Mouse (Mus musculus): ENCODE measurements around the gene Tifa. TPM values are rescaled to one million over a fixed set of nuclear protein-coding genes. Genes with fewer than 3 reads are reported as not detected.

Gene Tifa
- polyA plus RNA-seq, 1 experiment from 2014 or later = 3.9 TPM

DNA sequence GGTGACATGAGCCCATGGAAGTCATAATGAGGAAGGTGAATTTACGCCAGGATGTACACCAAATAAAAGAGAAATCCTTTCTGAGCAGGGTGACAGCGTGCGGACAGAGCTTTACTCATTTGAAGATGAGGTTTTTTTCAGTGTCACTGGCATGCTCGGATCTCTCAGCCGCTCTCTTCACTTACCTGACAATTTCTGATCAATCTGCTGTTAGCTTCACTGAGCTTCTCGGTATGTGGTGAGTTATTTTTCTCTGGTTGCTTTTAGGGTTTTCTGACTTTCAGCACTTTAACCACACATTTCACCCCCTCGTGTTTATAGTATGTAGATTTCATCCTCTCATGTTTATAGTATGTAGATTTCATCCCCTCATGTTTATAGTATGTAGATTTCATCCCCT, 85.5 kb downstream of the Tifa start:
- 90% methylated on average over 7 of the region's 7 CpGs for WGBS
- Histone ChIP-seq H3K27me3 (no peaks in the 10 kb centered on the region), H3K4me3 (no peak overlapping the region), H3K36me3 (no peaks in the 10 kb centered on the region), H3K4me2 (replicated peaks) (no peak overlapping the region), H3K4me1 (no peaks in the 10 kb centered on the region), H3K9ac (no peak overlapping the region), H3K27ac (no peak overlapping the region), H3K9me3 (no peaks in the 10 kb centered on the region)
- ATAC-seq (ENCODE audit: insufficient number of reproducible peaks, insufficient read depth, low FRiP score, low TSS enrichment) = no peak

DNA sequence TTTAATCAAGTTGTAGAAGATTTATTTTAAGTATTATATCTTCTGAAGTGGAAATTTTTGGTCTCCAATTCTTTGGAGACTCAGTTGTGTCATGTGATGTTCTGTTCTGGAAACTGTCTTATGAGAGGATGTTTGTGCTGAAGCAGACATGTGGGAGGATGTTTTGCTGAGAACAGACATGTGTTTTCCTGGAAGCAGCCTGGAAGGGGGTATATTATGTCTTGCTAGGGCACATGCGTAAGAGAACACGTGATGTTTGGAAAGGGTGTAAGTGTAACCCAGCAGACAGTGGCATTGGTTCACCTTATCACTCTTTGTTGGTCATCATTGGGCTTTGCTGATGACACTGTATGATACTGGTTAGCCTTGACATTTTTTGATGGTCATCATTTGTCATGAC, 85.9 kb downstream of the Tifa start:
- H3K4me1 ChIP-seq = no peaks in the 10 kb centered on the region

DNA sequence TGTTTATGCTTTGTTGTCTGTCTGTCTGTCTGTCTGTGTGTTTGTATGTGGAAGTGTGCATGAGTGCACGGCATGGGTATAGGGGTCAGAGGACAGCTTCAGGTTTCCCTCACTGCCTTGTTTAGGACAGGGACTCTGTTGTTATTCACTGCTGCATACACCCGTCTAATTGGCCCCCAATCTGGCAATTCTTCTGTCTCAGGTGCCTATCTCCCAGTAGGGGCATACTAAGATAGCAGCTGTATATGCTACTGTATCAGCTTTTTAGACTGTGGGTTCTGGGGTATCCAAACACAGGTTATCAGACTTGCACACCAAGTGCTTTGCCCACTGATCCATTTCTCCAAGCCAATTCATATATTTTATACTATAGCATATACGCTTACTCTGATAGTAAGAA, 90.4 kb downstream of the Tifa start:
- ATAC-seq (ENCODE audit: insufficient number of reproducible peaks, insufficient read depth, low FRiP score, low TSS enrichment) = no peak
- Histone ChIP-seq H3K27me3 (no peaks in the 10 kb centered on the region), H3K9ac (no peak overlapping the region), H3K4me3 (no peak overlapping the region), H3K4me2 (replicated peaks) (no peak overlapping the region), H3K36me3 (no peaks in the 10 kb centered on the region), H3K9me3 (no peaks in the 10 kb centered on the region), H3K4me1 (no peaks in the 10 kb centered on the region), H3K27ac (no peak overlapping the region)
- WGBS = 73% methylated on average over 3 of the region's 3 CpGs

More for the DNA sequence above, 85.9 kb downstream of the Tifa start:
- no peak for ATAC-seq (ENCODE audit: insufficient number of reproducible peaks, insufficient read depth, low FRiP score, low TSS enrichment)
- Histone ChIP-seq H3K4me2 (replicated peaks) (no peak overlapping the region), H3K27ac (no peak overlapping the region), H3K9me3 (no peaks in the 10 kb centered on the region), H3K36me3 (no peaks in the 10 kb centered on the region), H3K9ac (no peak overlapping the region), H3K27me3 (no peaks in the 10 kb centered on the region), H3K4me3 (no peak overlapping the region)
- 80% methylated on average over 2 of the region's 2 CpGs for WGBS

DNA sequence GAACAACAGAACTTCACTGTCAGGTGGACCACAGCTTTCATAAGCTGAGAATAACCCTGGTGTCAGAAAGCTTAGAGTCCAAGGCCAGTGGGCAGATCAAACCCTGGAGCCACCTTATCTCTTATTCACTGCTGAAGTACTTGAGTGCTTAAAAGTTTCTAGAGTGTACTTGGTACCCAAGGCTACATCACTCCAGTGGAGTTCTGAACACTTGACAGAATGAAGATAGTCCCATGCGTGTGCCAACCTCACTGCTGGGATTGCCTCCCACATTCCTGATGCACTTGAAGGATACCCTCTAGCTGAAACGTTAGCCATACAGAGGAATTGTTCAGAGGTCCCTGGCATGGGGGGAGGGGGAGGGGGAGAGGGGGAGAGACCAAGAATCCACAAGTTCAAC, 92.1 kb downstream of the Tifa start:
- no peak overlapping the region for H3K27ac ChIP-seq
- no peaks in the 10 kb centered on the region for H3K36me3 ChIP-seq
- no peaks in the 10 kb centered on the region for H3K9me3 ChIP-seq
- no peaks in the 10 kb centered on the region for H3K27me3 ChIP-seq
- no peak overlapping the region for H3K9ac ChIP-seq
- ATAC-seq (ENCODE audit: insufficient number of reproducible peaks, insufficient read depth, low FRiP score, low TSS enrichment) = no peak
- no peaks in the 10 kb centered on the region for H3K4me1 ChIP-seq
- 54% methylated on average over 2 of the region's 2 CpGs for WGBS
- H3K4me2 ChIP-seq (replicated peaks) = no peak overlapping the region
- H3K4me3 ChIP-seq = no peak overlapping the region

Other genes starting within 250 kb of the Tifa start
- gene Larp7, start 236.5 kb upstream of the Tifa start, polyA plus RNA-seq (2016; fragmentation: Nextera tagmentation; extraction: Ambion mirVana) = 66.0 and 67.2 TPM in 2 replicates
- 13.8 and 16.1 TPM in 2 replicates for gene Zgrf1, start 236.3 kb upstream of the Tifa start, polyA plus RNA-seq (2016; fragmentation: Nextera tagmentation; extraction: Ambion mirVana)
- 3.9 and 5.2 TPM in 2 replicates for gene Neurog2, start 156.7 kb upstream of the Tifa start, polyA plus RNA-seq (2016; fragmentation: Nextera tagmentation; extraction: Ambion mirVana)
- 1.6 and 2.7 TPM in 2 replicates for gene Alpk1, start 9.3 kb upstream of the Tifa start, polyA plus RNA-seq (2016; fragmentation: Nextera tagmentation; extraction: Ambion mirVana)
- gene Ap1ar, start 47.7 kb downstream of the Tifa start, polyA plus RNA-seq (2016; fragmentation: Nextera tagmentation; extraction: Ambion mirVana) = 72.2 and 73.9 TPM in 2 replicates
- gene Fam241a, start 106.5 kb downstream of the Tifa start, polyA plus RNA-seq (2016; fragmentation: Nextera tagmentation; extraction: Ambion mirVana) = 5.9 and 7.0 TPM in 2 replicates

Measured in embryonic facial prominence, embryonic 12.5 days (tissue).